Mouse (Mus musculus) hindbrain, postnatal 0 days (tissue): Measurements from ENCODE around the gene Clic1. TPM values are rescaled to one million over a fixed set of nuclear protein-coding genes. Genes with fewer than 3 reads are reported as not detected.

Experiments
- ATAC-seq: fragments of 200-750 bp; cut with Nextera tagmentation; 2 replicates; pipeline ENCODE4 v1.8.0; 2017; ENCODE audit warnings: mild to moderate bottlenecking, moderate TSS enrichment, moderate library complexity
- DNase-seq: peaks from one replicate; pipeline ENCODE4 v3.0.0-alpha.2; 2015; ENCODE audit warnings: low spot score
- H3K27ac ChIP-seq: fragments of 300-500 bp; sonication (generic); 2 replicates; pipeline ENCODE4 v1.5.1; 2014; ENCODE audit warnings: mild to moderate bottlenecking
- H3K27me3 ChIP-seq: fragments of 300-500 bp; sonication (generic); 2 replicates; pipeline ENCODE4 v1.6.1; 2014; ENCODE audit warnings: low read length, mixed read lengths; ENCODE audit not compliant: insufficient read depth
- H3K36me3 ChIP-seq: fragments of 300-500 bp; sonication (generic); 2 replicates; pipeline ENCODE4 v1.6.1; 2014; ENCODE audit warnings: low read length, mixed read lengths; ENCODE audit not compliant: insufficient read depth
- H3K4me1 ChIP-seq: fragments of 300-500 bp; sonication (generic); 2 replicates; pipeline ENCODE4 v1.6.1; 2014; ENCODE audit warnings: antibody characterized with exemption, low read length, mixed read lengths; ENCODE audit not compliant: insufficient read depth
- H3K4me2 ChIP-seq: fragments of 300-500 bp; sonication (generic); 2 replicates; pipeline ENCODE4 v1.6.1; 2014; ENCODE audit warnings: low read depth, mild to moderate bottlenecking, low read length, moderate library complexity, mixed read lengths
- H3K4me3 ChIP-seq: fragments of 300-500 bp; sonication (generic); 2 replicates; pipeline ENCODE4 v1.5.1; 2014; ENCODE audit warnings: low read length
- H3K9ac ChIP-seq: fragments of 300-500 bp; sonication (generic); replicated peaks from 2 replicates; pipeline ENCODE4 v1.6.1; 2014; ENCODE audit warnings: mild to moderate bottlenecking, low read length, moderate library complexity, mixed read lengths
- H3K9me3 ChIP-seq: fragments of 300-500 bp; sonication (generic); 2 replicates; pipeline ENCODE4 v1.6.1; 2016; ENCODE audit warnings: low read length, mixed read lengths
- CTCF ChIP-seq: IDR thresholded peaks from 2 replicates; pipeline ENCODE4 v1.5.1; 2016; ENCODE audit warnings: antibody characterized with exemption, control low read depth, low read depth
- WGBS: fragments of 180-500 bp; shearing (Covaris S2); extraction: QIAGEN DNeasy Blood & Tissue Kit; methylation state at CpG from one replicate; pipeline ENCODE4 v1.1.7; 2014; 5-methylcytosine and 5-hydroxymethylcytosine counted together
- polyA plus RNA-seq: library from polyadenylated mRNA; unstranded; fragments of >200 nt; fragmentation: Nextera tagmentation; extraction: Ambion mirVana; gene quantifications from 2 replicates; pipeline ENCODE4 v1.2.1, GENCODE M21; 2015
- total RNA-seq: library from RNA; depleted of rRNA; stranded (reverse); fragments of >200 nt; gene quantifications from 2 replicates; pipeline ENCODE4 v1.2.3, GENCODE M21; 2014

Gene Clic1
- total and polyA plus RNA-seq, 2 experiments from 2014 or later: 59.5 to 81.9 TPM

GRCm38 (mm10) chr17:35071454-35071853 is 21.7 kb downstream of the Clic1 start:
- no peaks in the 10 kb centered on the region for H3K36me3 ChIP-seq
- ATAC-seq (no peak), DNase-seq (no peak)
- no peaks in the 10 kb centered on the region for H3K27me3 ChIP-seq
- 74% methylated on average over 9 of the region's 9 CpGs for WGBS
- TF ChIP-seq CTCF: no peak
- H3K4me1 ChIP-seq: no peaks in the 10 kb centered on the region
- H3K4me2 ChIP-seq: no peak overlapping the region
- no peak overlapping the region for H3K4me3 ChIP-seq
- no peak overlapping the region for H3K9ac ChIP-seq
- H3K9me3 ChIP-seq: no peaks in the 10 kb centered on the region
- H3K27ac ChIP-seq: no peak overlapping the region

GRCm38 (mm10) chr17:35074097-35074496 is 24.3 kb downstream of the Clic1 start:
- DNase-seq: no peak

GRCm38 (mm10) chr17:35076507-35077176 is 26.9 kb downstream of the Clic1 start, which contains the start of gene Ly6g6e:
Gene Ly6g6e, plus strand, starts transcription at chr17:35076902.
- Histone ChIP-seq H3K27ac (no peak within 1 kb of the TSS), H3K27me3 (no peaks in the 10 kb centered on the region), H3K4me3 (peak within 1 kb of the TSS; percentile 20), H3K9ac (no peak within 1 kb of the TSS; the same call in 1 of the 2 replicates), H3K36me3 (no peaks in the 10 kb centered on the region), H3K4me1 (no peaks in the 10 kb centered on the region), H3K4me2 (peak within 1 kb of the TSS; percentile 49), H3K9me3 (no peaks in the 10 kb centered on the region)
- 47% methylated on average over 10 of the region's 10 CpGs for WGBS
- DNase-seq (no peak), ATAC-seq (no peak)
- no peak for TF ChIP-seq CTCF

More at GRCm38 (mm10) chr17:35074097-35074496, 24.3 kb downstream of the Clic1 start:
- no peak overlapping the region for H3K4me3 ChIP-seq
- no peaks in the 10 kb centered on the region for H3K9me3 ChIP-seq
- TF ChIP-seq CTCF: no peak
- H3K36me3 ChIP-seq: no peaks in the 10 kb centered on the region
- WGBS: 42% methylated on average over 17 of the region's 17 CpGs
- H3K27me3 ChIP-seq: no peaks in the 10 kb centered on the region
- no peak overlapping the region for H3K4me2 ChIP-seq
- no peak overlapping the region for H3K27ac ChIP-seq
- no peak for ATAC-seq
- H3K9ac ChIP-seq: no peak overlapping the region
- no peaks in the 10 kb centered on the region for H3K4me1 ChIP-seq

GRCm38 (mm10) chr17:35077285-35077684 is 27.5 kb downstream of the Clic1 start:
- Histone ChIP-seq H3K4me1 (no peaks in the 10 kb centered on the region), H3K4me3 (no peak overlapping the region)
- DNase-seq: no peak

GRCm38 (mm10) chr17:35077786-35078233 is 28.0 kb downstream of the Clic1 start, which contains the start of gene Ly6g6d:
Gene Ly6g6d, minus strand, starts transcription at chr17:35078065.
- DNase-seq: peak; percentile 46

More at GRCm38 (mm10) chr17:35077285-35077684, 27.5 kb downstream of the Clic1 start:
- H3K4me2 ChIP-seq: peak overlapping the region; percentile 49; the same call in 1 of the 2 replicates
- H3K27ac ChIP-seq: no peak overlapping the region
- no peak for ATAC-seq
- no peak overlapping the region for H3K9ac ChIP-seq
- no peaks in the 10 kb centered on the region for H3K36me3 ChIP-seq
- TF ChIP-seq CTCF: no peak
- 39% methylated on average over 2 of the region's 2 CpGs for WGBS
- no peaks in the 10 kb centered on the region for H3K27me3 ChIP-seq
- H3K9me3 ChIP-seq: no peaks in the 10 kb centered on the region

GRCm38 (mm10) chr17:35079778-35080177 is 30.0 kb downstream of the Clic1 start:
- 64% methylated on average over 9 of the region's 9 CpGs for WGBS
- no peak overlapping the region for H3K9ac ChIP-seq

More at GRCm38 (mm10) chr17:35077786-35078233, 28.0 kb downstream of the Clic1 start, which contains the start of gene Ly6g6d:
- Histone ChIP-seq H3K27me3 (no peaks in the 10 kb centered on the region), H3K4me2 (peak within 1 kb of the TSS; percentile 49), H3K9ac (no peak within 1 kb of the TSS; the same call in 1 of the 2 replicates), H3K9me3 (no peaks in the 10 kb centered on the region), H3K4me3 (peak within 1 kb of the TSS; percentile 20), H3K27ac (no peak within 1 kb of the TSS), H3K36me3 (no peaks in the 10 kb centered on the region), H3K4me1 (no peaks in the 10 kb centered on the region)
- WGBS: 11% methylated on average over 14 of the region's 14 CpGs
- peak; percentile 68 for TF ChIP-seq CTCF
- peak; percentile 71; the same call in 1 of the 2 replicates for ATAC-seq

GRCm38 (mm10) chr17:35080248-35080647 is 30.5 kb downstream of the Clic1 start:
- DNase-seq (no peak), ATAC-seq (no peak)
- 65% methylated on average over 6 of the region's 6 CpGs for WGBS
- no peaks in the 10 kb centered on the region for H3K9me3 ChIP-seq
- TF ChIP-seq CTCF: no peak
- no peak overlapping the region for H3K9ac ChIP-seq
- no peak overlapping the region for H3K4me3 ChIP-seq
- no peaks in the 10 kb centered on the region for H3K4me1 ChIP-seq
- no peak overlapping the region for H3K27ac ChIP-seq
- no peaks in the 10 kb centered on the region for H3K27me3 ChIP-seq
- no peak overlapping the region for H3K4me2 ChIP-seq
- no peaks in the 10 kb centered on the region for H3K36me3 ChIP-seq

More at GRCm38 (mm10) chr17:35079778-35080177, 30.0 kb downstream of the Clic1 start:
- Histone ChIP-seq H3K36me3 (no peaks in the 10 kb centered on the region), H3K4me3 (no peak overlapping the region), H3K27me3 (no peaks in the 10 kb centered on the region), H3K4me2 (no peak overlapping the region), H3K4me1 (no peaks in the 10 kb centered on the region), H3K9me3 (no peaks in the 10 kb centered on the region), H3K27ac (no peak overlapping the region)
- DNase-seq (no peak), ATAC-seq (no peak)
- no peak for TF ChIP-seq CTCF
